Mouse (Mus musculus) olfactory bulb, adult 2 months (tissue): ENCODE results near the gene Tbc1d16.

ENCODE experiments used
- CTCF ChIP-seq: fragments of 200-500 bp; IDR thresholded peaks from 2 replicates; pipeline ENCODE4 v1.5.1; 2012; ENCODE audit warnings: low read depth, mild to moderate bottlenecking, low read length, moderate library complexity; ENCODE audit not compliant: insufficient read depth
- POLR2A ChIP-seq: fragments of 200-500 bp; IDR thresholded peaks from 2 replicates; pipeline ENCODE4 v1.6.1; 2012; ENCODE audit warnings: mild to moderate bottlenecking, low read depth, low read length, moderate library complexity; ENCODE audit not compliant: insufficient read depth

DNA sequence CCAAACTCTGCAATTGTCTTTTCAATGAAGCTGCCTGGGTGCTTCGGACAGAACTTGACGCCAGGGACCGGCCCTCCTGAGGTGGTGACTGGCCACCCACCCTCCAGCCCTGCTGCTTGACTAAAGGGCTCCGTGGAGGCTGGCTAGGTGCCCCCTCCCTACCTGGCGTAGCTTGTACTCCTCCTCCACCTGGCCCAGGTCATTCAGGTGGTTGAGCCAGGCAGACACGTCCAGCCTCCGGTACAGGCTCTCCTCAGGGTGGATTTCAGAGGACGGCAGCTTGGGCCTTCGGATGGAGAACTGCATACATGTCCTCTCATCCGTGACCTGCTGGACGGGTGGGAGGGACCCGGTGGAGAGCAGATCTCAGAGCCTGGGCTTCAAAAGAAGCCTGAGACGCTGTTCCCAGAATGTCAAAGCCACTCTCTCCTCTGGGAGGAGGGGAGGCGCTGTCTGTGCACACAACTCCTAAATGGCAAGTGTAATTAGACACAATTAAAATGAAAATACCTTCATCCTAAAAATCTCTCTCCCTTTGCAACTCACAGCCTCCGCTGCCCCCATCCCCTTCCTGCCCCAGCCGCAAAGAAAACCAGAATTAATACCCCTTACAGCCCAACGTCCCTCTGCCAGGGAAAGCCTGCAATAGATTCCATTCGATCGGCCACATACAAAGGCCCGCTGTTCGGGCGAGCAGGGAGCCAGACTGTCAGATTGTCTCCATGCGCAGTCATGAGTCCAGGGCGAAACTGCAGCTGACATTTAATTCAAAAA, 71.6 kb downstream of the Tbc1d16 start:
- no peak for TF ChIP-seq CTCF
- TF ChIP-seq POLR2A = no peak
